Mouse (Mus musculus): ENCODE measurements around the gene Smim11.

DNA sequence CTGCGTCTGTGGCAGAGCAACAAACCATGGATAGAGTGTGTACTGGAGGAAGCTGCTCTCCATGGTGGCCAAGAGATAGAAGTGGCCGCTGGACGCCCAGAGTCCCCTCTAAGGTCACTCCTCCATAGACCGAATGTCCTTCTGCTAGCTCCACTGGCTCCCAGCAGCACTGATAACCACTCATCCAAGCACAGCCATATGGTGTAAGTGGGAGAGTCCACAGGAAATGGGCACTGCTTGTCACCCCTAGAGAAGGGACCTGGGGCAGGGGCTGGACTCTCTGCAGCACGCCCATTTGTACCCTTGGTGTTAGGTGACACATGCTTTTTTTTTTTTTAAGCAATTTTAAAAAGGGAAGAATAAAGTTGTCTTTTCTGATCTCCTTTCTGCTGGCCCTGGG, 29.9 kb downstream of the Smim11 start:
- TF ChIP-seq CTCF (IDR thresholded peaks at IDR 0.05; ENCODE audit: borderline replicate concordance, insufficient read depth, low read length): no peak
- no peak for TF ChIP-seq POLR2A (IDR thresholded peaks at IDR 0.05; ENCODE audit: low read depth, low read length)
